Mouse (Mus musculus): ENCODE measurements around the gene Rbmxl2.

DNA sequence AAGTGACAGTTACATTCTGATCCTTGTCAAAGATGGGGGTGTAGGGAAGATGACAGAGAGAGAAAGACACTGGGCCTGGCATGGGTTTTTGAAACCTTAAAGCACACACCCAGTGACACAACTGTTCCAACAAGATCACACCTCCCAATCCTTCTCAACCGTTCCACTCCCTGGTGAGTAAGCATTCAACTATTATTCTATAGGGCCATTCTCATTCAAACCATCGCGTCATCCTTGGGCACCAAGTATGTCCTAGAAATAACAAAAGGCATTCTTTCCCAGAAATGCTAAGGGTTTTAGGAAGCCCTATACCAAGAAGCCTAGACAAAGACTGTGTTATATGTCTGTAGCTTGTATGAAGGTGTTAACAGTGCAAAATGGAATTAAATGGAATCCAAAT lies 1.4 kb upstream of the Rbmxl2 start:
- TF ChIP-seq CTCF (IDR thresholded peaks at IDR 0.05; ENCODE audit: insufficient read depth, low read depth, low read length) = no peak
- TF ChIP-seq POLR2A (IDR thresholded peaks at IDR 0.05; ENCODE audit: insufficient read depth, low read depth, low read length) = no peak

Measured in olfactory bulb, adult 2 months (tissue).